Mouse (Mus musculus) left cerebral cortex, postnatal 36 days (tissue): ENCODE measurements around the gene Pex5. TPM values are rescaled to one million over a fixed set of nuclear protein-coding genes. Genes with fewer than 3 reads are reported as not detected.

Source experiments
- DNase-seq, 2 experiments: peaks; one replicate each; pipeline ENCODE4 v3.0.0; 2021 to 2022; ENCODE audit warnings: low spot score in 2 of 2, mixed read lengths in 1 of 2
- intact Hi-C: fragments of 180-260 bp; cut with DNase I; formaldehyde crosslinking; loops from one replicate; pipeline ENCODE4 v1.15.1; 2025
- total RNA-seq, 2 experiments: library from RNA; stranded (reverse); gene quantifications; 2 replicates each; pipeline ENCODE4 v1.2.3; 2021

The Pex5 gene
- total RNA-seq, 2 experiments from 2014 or later: 60.9 to 67.5 TPM

GRCm38 (mm10) chr6:124375435-124375884, 39.4 kb downstream of the Pex5 start:
- no peak for DNase-seq
- intact Hi-C loops: no loop called here

- intact Hi-C loops: no loop called here
- DNase-seq: no peak
Measured at GRCm38 (mm10) chr6:124374683-124375082, 40.2 kb downstream of the Pex5 start.

GRCm38 (mm10) chr6:124373584-124374206, 41.2 kb downstream of the Pex5 start:
- intact Hi-C loops: no loop called here

GRCm38 (mm10) chr6:124364328-124364727, 50.5 kb downstream of the Pex5 start:
- DNase-seq: no peak
- intact Hi-C loops: loop anchor here (5.0 kb wide), 1 partner anchor 102 kb away; no protein-coding TSS in a partner anchor

More at GRCm38 (mm10) chr6:124373584-124374206, 41.2 kb downstream of the Pex5 start:
- no peak for DNase-seq

GRCm38 (mm10) chr6:124360549-124360948, 54.3 kb downstream of the Pex5 start:
- DNase-seq: no peak
- intact Hi-C loops: loop anchor here (5.0 kb wide), 1 partner anchor 98 kb away; no protein-coding TSS in a partner anchor

- intact Hi-C loops: no loop called here
- DNase-seq: no peak
Measured at GRCm38 (mm10) chr6:124358953-124359352, 55.9 kb downstream of the Pex5 start.

GRCm38 (mm10) chr6:124353246-124353645, 61.6 kb downstream of the Pex5 start:
- intact Hi-C loops: no loop called here
- DNase-seq: no peak

Other genes with a start within 250 kb of the Pex5 start
- gene Vmn2r27, start 183.2 kb downstream of the Pex5 start, total RNA-seq: not detected
- 1 to 10 TPM; 1.7 to 4.5 TPM for gene Cd163, start 110.4 kb downstream of the Pex5 start, total RNA-seq
- gene Clstn3, start 49.7 kb upstream of the Pex5 start, total RNA-seq: 100 to 1,000 TPM; 362 to 401 TPM
- under 1 TPM; 0.25 to 0.34 TPM for gene C1rl, start 78.0 kb upstream of the Pex5 start, total RNA-seq
- gene C1ra, start 97.3 kb upstream of the Pex5 start, total RNA-seq: 1 to 10 TPM; 1.3 to 1.4 TPM
- 1 to 10 TPM; 1.2 to 2.5 TPM for gene C1s1, start 127.3 kb upstream of the Pex5 start, total RNA-seq
- gene C1rb, start 155.2 kb upstream of the Pex5 start, total RNA-seq: under 1 TPM; 0.15 to 0.23 TPM
- under 1 TPM in 1 of 2 experiments, not detected in 1; 0.32 TPM for gene C1s2, start 221.0 kb upstream of the Pex5 start, total RNA-seq
- 10 to 100 TPM; 20.9 to 23.0 TPM for gene Lpcat3, start 248.0 kb upstream of the Pex5 start, total RNA-seq